Mouse (Mus musculus): ENCODE measurements around the gene Shroom3. TPM values are rescaled to one million over a fixed set of nuclear protein-coding genes. Genes with fewer than 3 reads are reported as not detected.
A peak's percentile ranks its signal among the peaks of the same experiment; 100 is the strongest.

Shroom3 gene
- polyA plus RNA-seq, 1 experiment from 2014 or later: 6.2 TPM

DNA sequence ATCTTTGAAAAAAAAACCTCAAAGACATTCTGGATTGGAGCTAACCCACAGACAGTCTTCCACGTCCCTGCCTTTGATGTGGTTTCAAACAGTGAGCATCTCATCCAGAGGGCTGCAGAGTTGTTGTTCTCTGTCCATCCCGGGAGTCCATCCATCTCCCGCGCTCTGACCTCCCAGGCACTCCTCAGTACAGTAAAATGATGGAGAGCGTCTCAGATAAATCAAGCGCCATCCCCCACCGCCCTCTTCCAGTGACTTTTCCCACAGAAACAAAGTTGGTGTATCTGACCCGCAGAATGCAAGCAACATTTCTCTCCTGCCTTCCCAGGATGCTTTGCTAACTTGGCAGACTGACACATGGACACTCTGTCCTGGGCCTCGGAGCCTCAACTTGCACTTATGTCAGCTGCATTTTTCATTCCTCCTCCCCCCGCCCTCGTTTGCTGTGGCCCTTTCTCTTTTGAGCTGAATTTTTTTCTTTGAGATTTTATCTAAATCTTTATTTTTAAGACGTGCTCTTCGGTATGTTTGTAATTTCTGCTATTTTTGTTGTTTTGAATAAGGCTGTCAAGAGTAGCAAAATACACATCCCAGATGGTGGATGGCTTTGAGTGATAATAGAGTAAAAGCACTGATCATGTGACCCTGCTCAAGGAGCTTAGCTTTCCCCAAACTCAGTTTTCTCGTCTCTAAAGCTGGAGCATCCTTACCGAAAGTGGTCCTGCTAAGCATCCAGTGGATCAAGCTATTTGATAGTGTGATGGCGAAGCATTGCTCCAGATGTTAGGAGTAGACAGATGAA lies 9.2 kb downstream of the Shroom3 start:
- no peaks in the 10 kb centered on the region for H3K9me3 ChIP-seq (ENCODE audit: control insufficient read depth, low read length)
- DNase-seq (ENCODE audit: low spot score, missing footprints) (no peak), ATAC-seq (ENCODE audit: low FRiP score) (no peak)
- no peaks in the 10 kb centered on the region for H3K36me3 ChIP-seq (ENCODE audit: control insufficient read depth, insufficient read depth, low read length)
- no peaks in the 10 kb centered on the region for H3K4me1 ChIP-seq (ENCODE audit: control insufficient read depth, insufficient read depth, low read length)
- H3K27me3 ChIP-seq (ENCODE audit: control insufficient read depth, insufficient read depth, low read length): no peaks in the 10 kb centered on the region
- H3K27ac ChIP-seq (ENCODE audit: low read depth, low read length): no peak overlapping the region
- H3K4me3 ChIP-seq (ENCODE audit: low read depth, low read length): no peak overlapping the region
- WGBS: 77% methylated on average over 16 of the region's 16 CpGs
- H3K4me2 ChIP-seq: no peak overlapping the region
- no peak overlapping the region for H3K9ac ChIP-seq (ENCODE audit: low read length)

GRCm38 (mm10) chr5:92693744-92694143 lies 10.5 kb downstream of the Shroom3 start:
- WGBS: 90% methylated on average over 3 of the region's 3 CpGs
- Histone ChIP-seq H3K9me3 (ENCODE audit: control insufficient read depth, low read length) (no peaks in the 10 kb centered on the region), H3K4me3 (ENCODE audit: low read depth, low read length) (no peak overlapping the region), H3K36me3 (ENCODE audit: control insufficient read depth, insufficient read depth, low read length) (no peaks in the 10 kb centered on the region), H3K9ac (ENCODE audit: low read length) (no peak overlapping the region), H3K27ac (ENCODE audit: low read depth, low read length) (no peak overlapping the region), H3K4me1 (ENCODE audit: control insufficient read depth, insufficient read depth, low read length) (peaks cover 4% of the 10 kb centered on the region), H3K27me3 (ENCODE audit: control insufficient read depth, insufficient read depth, low read length) (no peaks in the 10 kb centered on the region), H3K4me2 (no peak overlapping the region)
- DNase-seq (ENCODE audit: low spot score, missing footprints): no peak
- ATAC-seq (ENCODE audit: low FRiP score): no peak

GRCm38 (mm10) chr5:92694316-92694995 lies 11.2 kb downstream of the Shroom3 start:
- H3K36me3 ChIP-seq (ENCODE audit: control insufficient read depth, insufficient read depth, low read length): no peaks in the 10 kb centered on the region
- no peak for DNase-seq (ENCODE audit: low spot score, missing footprints)
- WGBS: 87% methylated on average over 10 of the region's 10 CpGs
- no peak overlapping the region for H3K9ac ChIP-seq (ENCODE audit: low read length)
- no peaks in the 10 kb centered on the region for H3K9me3 ChIP-seq (ENCODE audit: control insufficient read depth, low read length)
- no peaks in the 10 kb centered on the region for H3K27me3 ChIP-seq (ENCODE audit: control insufficient read depth, insufficient read depth, low read length)
- no peak overlapping the region for H3K4me3 ChIP-seq (ENCODE audit: low read depth, low read length)
- H3K27ac ChIP-seq (ENCODE audit: low read depth, low read length): no peak overlapping the region
- peaks cover 7% of the 10 kb centered on the region for H3K4me1 ChIP-seq (ENCODE audit: control insufficient read depth, insufficient read depth, low read length)
- ATAC-seq (ENCODE audit: low FRiP score): no peak
- no peak overlapping the region for H3K4me2 ChIP-seq

- ATAC-seq (ENCODE audit: low FRiP score) (peak; percentile 74), DNase-seq (ENCODE audit: low spot score, missing footprints) (peak; percentile 94)
- Histone ChIP-seq H3K4me1 (ENCODE audit: control insufficient read depth, insufficient read depth, low read length) (peaks cover 10% of the 10 kb centered on the region), H3K27me3 (ENCODE audit: control insufficient read depth, insufficient read depth, low read length) (no peaks in the 10 kb centered on the region), H3K9me3 (ENCODE audit: control insufficient read depth, low read length) (no peaks in the 10 kb centered on the region), H3K4me2 (peak overlapping the region; percentile 47), H3K27ac (ENCODE audit: low read depth, low read length) (peak overlapping the region; percentile 64), H3K36me3 (ENCODE audit: control insufficient read depth, insufficient read depth, low read length) (no peaks in the 10 kb centered on the region), H3K4me3 (ENCODE audit: low read depth, low read length) (peak overlapping the region; percentile 21), H3K9ac (ENCODE audit: low read length) (peak overlapping the region; percentile 47)
- WGBS: under 1% methylated on average over 15 of the region's 15 CpGs
Measured at GRCm38 (mm10) chr5:92698131-92698836, 15.0 kb downstream of the Shroom3 start.

DNA sequence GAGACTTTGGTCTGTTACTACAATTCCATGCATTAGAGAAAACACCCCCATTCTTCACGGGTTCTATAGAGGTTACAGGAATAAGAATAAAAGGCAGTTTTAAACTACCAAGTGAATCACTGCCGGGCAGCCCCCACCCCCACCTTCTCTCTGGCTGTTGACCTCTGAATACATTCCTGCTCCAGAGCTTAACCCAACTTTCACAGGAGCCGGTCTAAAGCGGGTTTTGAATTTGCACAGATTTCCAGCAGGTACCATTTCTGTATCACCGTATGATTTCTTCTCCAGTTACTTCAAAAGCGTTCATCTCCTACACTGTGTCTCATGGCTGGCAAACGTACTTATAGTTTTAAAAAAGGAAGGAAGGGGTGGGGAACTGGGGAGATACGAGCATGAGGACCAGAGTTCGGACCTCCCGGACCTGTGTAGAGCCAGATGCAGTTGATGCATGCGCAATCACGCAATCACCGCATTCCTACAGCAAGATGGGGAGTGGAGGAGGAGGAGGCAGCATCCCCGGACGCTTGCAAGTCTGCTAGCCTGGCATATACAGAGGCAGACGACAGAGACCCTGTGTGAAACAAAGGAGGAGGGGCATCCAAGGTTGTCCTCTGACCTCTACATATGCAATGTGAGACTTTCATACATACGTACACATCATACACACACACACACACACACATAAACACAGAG lies 15.7 kb downstream of the Shroom3 start:
- Histone ChIP-seq H3K36me3 (ENCODE audit: control insufficient read depth, insufficient read depth, low read length) (no peaks in the 10 kb centered on the region), H3K4me1 (ENCODE audit: control insufficient read depth, insufficient read depth, low read length) (peaks cover 10% of the 10 kb centered on the region), H3K27me3 (ENCODE audit: control insufficient read depth, insufficient read depth, low read length) (no peaks in the 10 kb centered on the region), H3K9me3 (ENCODE audit: control insufficient read depth, low read length) (no peaks in the 10 kb centered on the region), H3K4me2 (peak overlapping the region; percentile 47), H3K4me3 (ENCODE audit: low read depth, low read length) (peak overlapping the region; percentile 21), H3K27ac (ENCODE audit: low read depth, low read length) (peak overlapping the region; percentile 64), H3K9ac (ENCODE audit: low read length) (peak overlapping the region; percentile 47)
- 6% methylated on average over 17 of the region's 17 CpGs for WGBS
- DNase-seq (ENCODE audit: low spot score, missing footprints): peak; percentile 94
- peak; percentile 76 for ATAC-seq (ENCODE audit: low FRiP score)

DNA sequence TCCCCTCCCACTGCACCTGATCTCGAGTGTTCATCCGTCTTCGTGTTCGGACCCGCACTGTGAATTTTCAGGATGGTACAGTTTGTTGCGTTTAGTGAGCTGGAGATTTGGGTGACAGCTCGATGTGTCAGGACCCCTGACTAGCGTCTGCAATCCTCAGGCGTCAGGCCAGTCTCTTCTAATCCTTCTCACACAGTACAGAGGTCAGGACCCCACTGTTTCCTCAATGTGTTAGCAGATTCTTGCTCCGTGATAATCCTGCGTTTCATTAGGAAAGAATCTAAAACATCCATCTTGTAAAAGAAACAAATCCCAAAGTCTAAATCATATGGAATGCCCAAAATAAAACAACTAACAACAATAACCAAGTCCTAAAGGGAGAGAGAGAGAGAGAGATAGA lies 18.5 kb downstream of the Shroom3 start:
- peaks cover 18% of the 10 kb centered on the region for H3K4me1 ChIP-seq (ENCODE audit: control insufficient read depth, insufficient read depth, low read length)

GRCm38 (mm10) chr5:92703671-92704070 lies 20.4 kb downstream of the Shroom3 start:
- no peaks in the 10 kb centered on the region for H3K9me3 ChIP-seq (ENCODE audit: control insufficient read depth, low read length)

More for the DNA sequence above, 18.5 kb downstream of the Shroom3 start:
- no peak overlapping the region for H3K4me2 ChIP-seq
- 32% methylated on average over 11 of the region's 11 CpGs for WGBS
- H3K27ac ChIP-seq (ENCODE audit: low read depth, low read length): no peak overlapping the region
- H3K4me3 ChIP-seq (ENCODE audit: low read depth, low read length): no peak overlapping the region
- no peak for DNase-seq (ENCODE audit: low spot score, missing footprints)
- no peaks in the 10 kb centered on the region for H3K27me3 ChIP-seq (ENCODE audit: control insufficient read depth, insufficient read depth, low read length)
- H3K36me3 ChIP-seq (ENCODE audit: control insufficient read depth, insufficient read depth, low read length): no peaks in the 10 kb centered on the region
- H3K9ac ChIP-seq (ENCODE audit: low read length): no peak overlapping the region
- H3K9me3 ChIP-seq (ENCODE audit: control insufficient read depth, low read length): no peaks in the 10 kb centered on the region
- no peak for ATAC-seq (ENCODE audit: low FRiP score)

DNA sequence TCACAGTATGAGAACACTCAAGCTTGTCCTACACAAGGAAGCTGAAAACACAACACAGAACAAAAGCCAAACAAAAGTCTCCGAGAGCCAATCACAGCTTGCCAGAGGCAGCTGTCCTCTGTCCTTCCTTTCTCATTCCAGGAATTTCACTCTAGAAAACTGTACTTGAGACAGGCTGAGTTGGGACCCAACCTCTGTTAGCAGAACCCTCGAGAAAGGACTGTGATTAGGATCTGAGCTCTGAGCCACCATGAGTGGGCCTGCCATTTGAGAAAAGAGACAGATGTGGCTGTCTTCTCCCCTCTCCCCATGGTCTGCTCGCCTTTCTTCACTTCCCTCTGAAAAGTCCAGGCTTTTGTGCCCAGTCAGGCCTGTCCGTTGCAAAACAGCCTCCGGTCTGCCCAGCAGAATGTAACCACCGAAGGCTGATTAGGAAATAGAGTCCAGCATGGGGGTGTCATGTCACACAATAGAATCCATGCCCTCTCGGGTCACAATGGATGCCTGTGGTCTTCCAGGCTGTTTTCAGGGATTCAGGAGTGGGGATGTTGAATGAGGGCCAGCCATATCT lies 24.8 kb downstream of the Shroom3 start:
- WGBS: 15% methylated on average over 7 of the region's 7 CpGs
- ATAC-seq (ENCODE audit: low FRiP score): peak; percentile 43; the same call in 1 of the 2 replicates

More at GRCm38 (mm10) chr5:92703671-92704070, 20.4 kb downstream of the Shroom3 start:
- H3K9ac ChIP-seq (ENCODE audit: low read length): no peak overlapping the region
- no peaks in the 10 kb centered on the region for H3K36me3 ChIP-seq (ENCODE audit: control insufficient read depth, insufficient read depth, low read length)
- no peak overlapping the region for H3K4me3 ChIP-seq (ENCODE audit: low read depth, low read length)
- DNase-seq (ENCODE audit: low spot score, missing footprints) (no peak), ATAC-seq (ENCODE audit: low FRiP score) (no peak)
- no peak overlapping the region for H3K4me2 ChIP-seq
- H3K27me3 ChIP-seq (ENCODE audit: control insufficient read depth, insufficient read depth, low read length): no peaks in the 10 kb centered on the region
- H3K27ac ChIP-seq (ENCODE audit: low read depth, low read length): no peak overlapping the region
- WGBS: 89% methylated on average over 8 of the region's 8 CpGs
- H3K4me1 ChIP-seq (ENCODE audit: control insufficient read depth, insufficient read depth, low read length): peaks cover 22% of the 10 kb centered on the region

More for the DNA sequence above, 24.8 kb downstream of the Shroom3 start:
- peak; percentile 90 for DNase-seq (ENCODE audit: low spot score, missing footprints)
- Histone ChIP-seq H3K9me3 (ENCODE audit: control insufficient read depth, low read length) (no peaks in the 10 kb centered on the region), H3K4me1 (ENCODE audit: control insufficient read depth, insufficient read depth, low read length) (peaks cover 16% of the 10 kb centered on the region), H3K27me3 (ENCODE audit: control insufficient read depth, insufficient read depth, low read length) (no peaks in the 10 kb centered on the region), H3K9ac (ENCODE audit: low read length) (0 out of 2 replicates have a peak overlapping the region, but pooled peaks have one; percentile 22), H3K4me2 (no peak overlapping the region), H3K27ac (ENCODE audit: low read depth, low read length) (peak overlapping the region; percentile 60), H3K36me3 (ENCODE audit: control insufficient read depth, insufficient read depth, low read length) (no peaks in the 10 kb centered on the region), H3K4me3 (ENCODE audit: low read depth, low read length) (no peak overlapping the region)

Measured in midbrain, embryonic 11.5 days (tissue).